Mouse (Mus musculus): ENCODE measurements at regions not wholly inside any gene's neighbourhood (a gene's known extent, or its start where the extent isn't known, plus 50 kb on each side); places are given as distances from the start of the nearest gene placed in this dataset.

DNA sequence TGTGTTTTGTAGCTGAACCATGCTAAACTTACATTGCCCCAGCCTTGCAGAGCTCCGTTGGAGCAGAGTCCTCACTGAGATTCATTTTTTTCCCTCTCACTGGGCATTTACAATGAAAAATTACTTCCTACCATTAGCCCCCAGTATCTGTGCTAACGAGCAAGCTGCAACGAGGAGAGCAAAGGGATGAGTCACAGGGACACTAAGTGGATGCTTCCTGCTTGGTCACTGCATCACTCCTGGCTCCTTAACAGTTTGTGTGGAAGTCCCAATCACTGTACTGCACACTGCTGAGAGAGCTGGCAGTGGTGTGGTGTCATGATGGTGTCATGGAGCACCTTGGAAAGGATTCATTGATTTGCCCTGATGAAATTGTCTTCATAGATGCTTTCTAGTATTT lies 434.9 kb downstream of the Bckdhb start:
- TF ChIP-seq CTCF (IDR thresholded peaks at IDR 0.05; ENCODE audit: borderline replicate concordance, extremely low read depth, insufficient read depth, insufficient read length) (no peak), POLR2A (IDR thresholded peaks at IDR 0.05; ENCODE audit: borderline replicate concordance, extremely low read depth, insufficient read depth, insufficient read length, poor library complexity, severe bottlenecking) (no peak)
